Mouse (Mus musculus): ENCODE results near the gene Rasl12. TPM values are rescaled to one million over a fixed set of nuclear protein-coding genes. Genes with fewer than 3 reads are reported as not detected.
A peak's percentile ranks its signal among the peaks of the same experiment; 100 is the strongest.

The Rasl12 gene
- polyA plus RNA-seq, 1 experiment from 2014 or later, result 53.8 TPM

DNA sequence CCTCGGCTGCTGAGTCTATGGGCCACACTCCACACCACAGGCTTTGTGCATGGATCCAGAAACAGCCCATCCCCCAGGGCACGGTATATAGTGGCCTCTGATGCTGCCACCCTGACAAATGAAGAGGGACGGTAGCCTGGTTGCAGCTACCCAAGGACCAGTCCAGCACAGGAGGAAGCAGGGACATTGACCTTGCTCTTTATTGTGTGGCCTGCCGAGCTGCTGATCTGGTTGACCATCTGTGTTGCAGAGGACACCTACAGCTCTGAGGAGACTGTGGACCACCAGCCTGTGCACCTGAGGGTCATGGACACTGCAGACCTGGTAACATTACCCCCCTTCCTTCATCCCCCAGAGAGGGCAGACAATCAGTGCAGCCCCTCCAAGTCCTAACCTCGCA, 9.0 kb downstream of the Rasl12 start:
- Histone ChIP-seq H3K27me3 (ENCODE audit: control insufficient read depth, insufficient read depth, low read depth, low read length) (no peaks in the 10 kb centered on the region), H3K4me1 (replicated peaks; ENCODE audit: control insufficient read depth, insufficient read depth, low read length) (peaks cover 13% of the 10 kb centered on the region), H3K27ac (ENCODE audit: low read length) (no peak overlapping the region), H3K36me3 (ENCODE audit: control insufficient read depth, insufficient read depth, low read length) (peaks cover 4% of the 10 kb centered on the region; the same call in 1 of the 2 replicates), H3K4me3 (ENCODE audit: low read length) (no peak overlapping the region), H3K9me3 (ENCODE audit: control insufficient read depth, low read length) (no peaks in the 10 kb centered on the region), H3K9ac (ENCODE audit: low read length) (no peak overlapping the region), H3K4me2 (ENCODE audit: low read depth, low read length) (no peak overlapping the region)
- no peak for ATAC-seq (ENCODE audit: low read depth)
- 72% methylated on average over 5 of the region's 5 CpGs for WGBS

DNA sequence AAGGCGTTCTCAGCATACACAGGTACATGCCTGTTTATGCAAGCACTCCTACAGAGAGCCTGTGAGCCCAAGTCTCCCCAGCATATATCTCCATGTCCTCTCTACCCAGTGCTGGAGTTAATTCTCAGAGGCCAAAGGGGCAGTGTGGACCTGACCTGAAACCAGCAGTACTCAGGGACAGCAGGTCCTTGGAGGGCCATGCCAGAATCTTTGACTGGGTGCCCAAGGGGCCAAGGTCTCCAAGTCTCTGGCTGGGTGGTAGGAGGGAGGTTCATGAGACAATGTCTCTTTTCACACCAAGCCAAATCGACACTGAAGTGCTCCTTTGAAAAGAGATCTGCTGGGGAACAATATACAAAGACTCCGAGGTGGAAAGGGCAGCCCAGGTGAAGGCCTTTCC, 9.6 kb downstream of the Rasl12 start:
- H3K27me3 ChIP-seq (ENCODE audit: control insufficient read depth, insufficient read depth, low read depth, low read length), result no peaks in the 10 kb centered on the region
- no peak overlapping the region for H3K4me2 ChIP-seq (ENCODE audit: low read depth, low read length)
- H3K27ac ChIP-seq (ENCODE audit: low read length), result no peak overlapping the region
- peaks cover 9% of the 10 kb centered on the region for H3K4me1 ChIP-seq (replicated peaks; ENCODE audit: control insufficient read depth, insufficient read depth, low read length)
- ATAC-seq (ENCODE audit: low read depth), result no peak
- peaks cover 4% of the 10 kb centered on the region; the same call in 1 of the 2 replicates for H3K36me3 ChIP-seq (ENCODE audit: control insufficient read depth, insufficient read depth, low read length)
- H3K9me3 ChIP-seq (ENCODE audit: control insufficient read depth, low read length), result no peaks in the 10 kb centered on the region
- H3K4me3 ChIP-seq (ENCODE audit: low read length), result no peak overlapping the region
- WGBS, result 62% methylated on average over 3 of the region's 3 CpGs
- H3K9ac ChIP-seq (ENCODE audit: low read length), result no peak overlapping the region

DNA sequence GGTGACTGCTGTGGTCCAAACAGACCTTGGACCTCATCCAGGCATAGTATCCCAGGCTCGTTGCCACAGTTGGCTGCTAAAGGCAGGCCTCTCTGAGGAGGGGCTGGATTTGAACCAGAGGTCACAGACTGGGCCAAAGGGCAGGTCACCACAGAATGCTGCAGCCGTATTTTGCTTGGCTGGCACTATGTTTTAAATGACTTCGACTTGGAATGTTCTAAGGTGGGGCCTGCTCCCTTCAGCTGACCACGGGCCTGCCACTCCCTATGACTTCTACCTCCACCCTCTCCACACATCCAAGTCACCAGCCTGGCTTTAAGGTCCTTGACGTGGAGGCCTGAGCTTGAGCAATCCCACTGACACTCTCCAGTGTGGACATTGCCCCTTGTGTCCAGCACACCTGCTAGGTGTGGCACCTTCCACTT, 10.6 kb downstream of the Rasl12 start:
- ATAC-seq (ENCODE audit: low read depth), result no peak
- 42% methylated on average over 5 of the region's 5 CpGs for WGBS

DNA sequence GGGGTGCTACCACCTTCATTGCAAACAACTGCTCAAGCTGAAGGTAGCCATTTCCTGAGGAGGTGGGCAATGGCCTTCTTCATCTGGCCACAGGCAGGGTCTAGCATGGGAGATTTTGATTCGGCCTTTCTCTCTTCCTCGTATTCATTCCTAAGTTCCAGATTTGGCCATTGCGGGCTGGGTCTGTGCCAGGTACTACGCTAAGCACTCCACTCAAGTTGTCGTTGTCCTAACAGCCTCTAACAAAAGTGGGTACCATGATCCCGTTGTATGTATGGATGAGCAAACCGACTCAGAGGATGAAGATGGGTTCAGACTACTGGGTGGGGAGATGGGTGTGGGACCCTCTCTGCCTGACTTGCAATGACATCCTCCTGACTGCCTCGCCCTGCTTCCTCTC, 12.1 kb downstream of the Rasl12 start:
- peaks cover 4% of the 10 kb centered on the region; the same call in 1 of the 2 replicates for H3K36me3 ChIP-seq (ENCODE audit: control insufficient read depth, insufficient read depth, low read length)
- no peak overlapping the region for H3K4me2 ChIP-seq (ENCODE audit: low read depth, low read length)
- H3K27ac ChIP-seq (ENCODE audit: low read length), result no peak overlapping the region
- no peak overlapping the region for H3K4me3 ChIP-seq (ENCODE audit: low read length)
- no peaks in the 10 kb centered on the region; the same call in 1 of the 2 replicates for H3K4me1 ChIP-seq (replicated peaks; ENCODE audit: control insufficient read depth, insufficient read depth, low read length)
- H3K27me3 ChIP-seq (ENCODE audit: control insufficient read depth, insufficient read depth, low read depth, low read length), result no peaks in the 10 kb centered on the region
- no peak overlapping the region for H3K9ac ChIP-seq (ENCODE audit: low read length)
- no peaks in the 10 kb centered on the region for H3K9me3 ChIP-seq (ENCODE audit: control insufficient read depth, low read length)
- 68% methylated on average over 8 of the region's 8 CpGs for WGBS
- no peak for ATAC-seq (ENCODE audit: low read depth)

More for the DNA sequence above, 10.6 kb downstream of the Rasl12 start:
- Histone ChIP-seq H3K27ac (ENCODE audit: low read length) (no peak overlapping the region), H3K36me3 (ENCODE audit: control insufficient read depth, insufficient read depth, low read length) (peaks cover 4% of the 10 kb centered on the region; the same call in 1 of the 2 replicates), H3K4me1 (replicated peaks; ENCODE audit: control insufficient read depth, insufficient read depth, low read length) (peaks cover 9% of the 10 kb centered on the region), H3K9me3 (ENCODE audit: control insufficient read depth, low read length) (no peaks in the 10 kb centered on the region), H3K27me3 (ENCODE audit: control insufficient read depth, insufficient read depth, low read depth, low read length) (no peaks in the 10 kb centered on the region), H3K4me3 (ENCODE audit: low read length) (no peak overlapping the region), H3K9ac (ENCODE audit: low read length) (no peak overlapping the region), H3K4me2 (ENCODE audit: low read depth, low read length) (no peak overlapping the region)

DNA sequence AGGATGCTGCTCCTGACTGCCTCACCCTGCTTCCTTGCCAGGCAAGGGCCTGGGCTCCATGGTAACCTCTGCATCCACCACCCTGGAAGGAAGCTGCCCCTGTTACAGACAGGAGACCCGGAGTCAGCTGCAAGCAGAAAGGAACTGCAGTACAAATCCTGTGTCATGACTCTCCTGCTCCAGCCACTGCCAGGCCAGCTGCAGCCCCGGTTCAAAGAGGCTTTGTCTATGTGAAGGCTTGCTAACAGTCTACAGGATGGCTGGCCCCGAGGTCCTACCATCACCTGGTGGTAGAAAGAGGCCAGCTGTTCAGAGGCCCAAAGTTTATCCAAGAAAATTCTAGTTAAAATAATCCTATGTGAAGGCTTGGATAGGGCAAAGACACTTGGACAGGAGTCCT, 13.0 kb downstream of the Rasl12 start:
- H3K4me2 ChIP-seq (ENCODE audit: low read depth, low read length), result no peak overlapping the region
- H3K9ac ChIP-seq (ENCODE audit: low read length), result no peak overlapping the region
- H3K9me3 ChIP-seq (ENCODE audit: control insufficient read depth, low read length), result no peaks in the 10 kb centered on the region
- WGBS, result 55% methylated on average over 3 of the region's 3 CpGs
- H3K4me3 ChIP-seq (ENCODE audit: low read length), result no peak overlapping the region
- no peaks in the 10 kb centered on the region for H3K27me3 ChIP-seq (ENCODE audit: control insufficient read depth, insufficient read depth, low read depth, low read length)
- H3K4me1 ChIP-seq (replicated peaks; ENCODE audit: control insufficient read depth, insufficient read depth, low read length), result no peaks in the 10 kb centered on the region; the same call in 1 of the 2 replicates
- ATAC-seq (ENCODE audit: low read depth), result no peak
- H3K36me3 ChIP-seq (ENCODE audit: control insufficient read depth, insufficient read depth, low read length), result peaks cover 4% of the 10 kb centered on the region; the same call in 1 of the 2 replicates
- no peak overlapping the region for H3K27ac ChIP-seq (ENCODE audit: low read length)

DNA sequence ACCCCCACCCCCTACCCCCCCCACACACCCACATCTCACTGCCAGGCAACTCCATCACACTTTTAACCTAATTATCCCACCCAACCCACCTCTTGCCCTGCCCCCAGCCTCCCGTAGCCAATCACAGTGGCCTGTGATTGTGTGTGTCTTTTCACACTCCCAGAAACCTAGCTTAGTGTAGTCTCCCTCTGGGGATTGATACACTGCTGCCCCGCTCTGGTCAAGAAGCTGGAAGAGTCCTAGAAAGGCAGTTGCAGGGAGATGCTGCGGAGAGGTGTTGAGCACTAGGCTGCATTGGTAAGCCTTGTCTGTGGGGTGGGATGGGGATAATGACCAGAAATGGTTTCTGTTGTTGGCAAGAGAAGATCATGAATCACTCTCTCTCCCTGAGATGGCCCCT, 19.4 kb downstream of the Rasl12 start:
- Histone ChIP-seq H3K27me3 (ENCODE audit: control insufficient read depth, insufficient read depth, low read depth, low read length) (no peaks in the 10 kb centered on the region), H3K4me2 (ENCODE audit: low read depth, low read length) (no peak overlapping the region), H3K27ac (ENCODE audit: low read length) (no peak overlapping the region), H3K4me1 (replicated peaks; ENCODE audit: control insufficient read depth, insufficient read depth, low read length) (no peaks in the 10 kb centered on the region), H3K4me3 (ENCODE audit: low read length) (no peak overlapping the region), H3K9ac (ENCODE audit: low read length) (no peak overlapping the region), H3K36me3 (ENCODE audit: control insufficient read depth, insufficient read depth, low read length) (no peaks in the 10 kb centered on the region), H3K9me3 (ENCODE audit: control insufficient read depth, low read length) (no peaks in the 10 kb centered on the region)
- WGBS, result 33% methylated on average over 3 of the region's 3 CpGs
- ATAC-seq (ENCODE audit: low read depth), result peak; percentile 47; the same call in 1 of the 2 replicates

DNA sequence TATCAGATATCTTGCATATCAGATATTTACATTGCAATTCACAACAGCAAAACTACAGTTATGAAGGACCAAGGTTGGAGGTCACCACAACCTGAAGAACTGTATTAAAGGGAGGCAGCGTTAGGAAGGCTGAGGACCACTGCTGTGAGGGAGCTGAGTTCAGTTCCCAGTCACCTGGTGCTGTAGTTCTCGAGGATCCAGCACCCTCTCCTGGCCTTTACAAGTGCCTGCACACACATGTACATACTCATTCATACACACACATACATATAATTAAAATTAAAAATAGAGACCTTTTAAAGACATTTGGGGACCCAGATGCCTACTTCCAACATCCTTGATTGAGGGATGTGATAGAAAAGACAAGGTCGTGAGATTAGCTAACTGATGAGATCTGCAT, 21.3 kb downstream of the Rasl12 start:
- 67% methylated on average over 3 of the region's 3 CpGs for WGBS

DNA sequence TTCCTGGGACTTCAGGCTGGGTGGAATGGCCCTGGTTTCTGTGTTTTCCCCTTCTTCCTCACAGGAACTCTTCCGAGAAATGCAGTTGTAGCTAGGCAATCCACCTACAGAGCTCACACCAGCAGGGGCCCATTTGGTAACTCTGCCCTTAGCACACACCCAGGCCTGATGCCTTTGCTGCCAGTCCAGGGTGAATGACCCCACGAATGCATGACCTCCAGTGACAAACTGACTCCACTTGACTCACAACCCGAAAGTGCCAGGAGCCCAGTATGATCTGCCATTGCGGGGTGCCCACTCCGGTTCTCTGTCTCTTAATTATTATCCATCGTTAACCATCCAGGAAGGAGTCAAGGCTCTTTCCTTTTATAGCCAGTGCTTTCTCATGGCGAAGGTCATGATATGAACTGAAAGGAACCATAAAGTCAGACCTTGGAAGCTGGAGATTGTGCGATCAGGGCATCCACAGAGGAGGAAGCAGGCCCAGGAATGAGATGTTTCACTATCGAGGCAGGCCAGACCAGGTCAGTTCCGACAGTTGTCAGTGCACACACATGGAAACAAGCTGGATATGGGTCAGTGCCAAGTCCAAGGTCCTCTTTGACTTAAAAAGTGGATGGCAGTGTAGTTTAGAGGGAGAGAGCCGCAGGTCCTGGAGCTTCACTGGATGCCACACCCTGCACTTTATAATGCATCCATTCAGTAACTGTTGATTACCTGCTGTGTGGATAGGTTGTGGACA, 24.6 kb downstream of the Rasl12 start, which contains the start of gene Slc51b:
Gene Slc51b, minus strand, starts transcription at position 196 of the 742 bp plus-strand sequence.
- H3K4me1 ChIP-seq (replicated peaks; ENCODE audit: control insufficient read depth, insufficient read depth, low read length), result no peaks in the 10 kb centered on the region
- no peak within 1 kb of the TSS for H3K27ac ChIP-seq (ENCODE audit: low read length)
- no peak for ATAC-seq (ENCODE audit: low read depth)
- no peak within 1 kb of the TSS for H3K9ac ChIP-seq (ENCODE audit: low read length)
- no peaks in the 10 kb centered on the region for H3K9me3 ChIP-seq (ENCODE audit: control insufficient read depth, low read length)
- WGBS, result 73% methylated on average over 11 of the region's 11 CpGs
- H3K4me2 ChIP-seq (ENCODE audit: low read depth, low read length), result no peak within 1 kb of the TSS
- H3K36me3 ChIP-seq (ENCODE audit: control insufficient read depth, insufficient read depth, low read length), result no peaks in the 10 kb centered on the region
- H3K27me3 ChIP-seq (ENCODE audit: control insufficient read depth, insufficient read depth, low read depth, low read length), result no peaks in the 10 kb centered on the region
- no peak within 1 kb of the TSS for H3K4me3 ChIP-seq (ENCODE audit: low read length)

More for the DNA sequence above, 21.3 kb downstream of the Rasl12 start:
- H3K4me1 ChIP-seq (replicated peaks; ENCODE audit: control insufficient read depth, insufficient read depth, low read length), result no peaks in the 10 kb centered on the region
- H3K27me3 ChIP-seq (ENCODE audit: control insufficient read depth, insufficient read depth, low read depth, low read length), result no peaks in the 10 kb centered on the region
- no peak overlapping the region for H3K27ac ChIP-seq (ENCODE audit: low read length)
- H3K4me2 ChIP-seq (ENCODE audit: low read depth, low read length), result no peak overlapping the region
- H3K36me3 ChIP-seq (ENCODE audit: control insufficient read depth, insufficient read depth, low read length), result no peaks in the 10 kb centered on the region
- H3K9me3 ChIP-seq (ENCODE audit: control insufficient read depth, low read length), result no peaks in the 10 kb centered on the region
- H3K9ac ChIP-seq (ENCODE audit: low read length), result no peak overlapping the region
- no peak for ATAC-seq (ENCODE audit: low read depth)
- no peak overlapping the region for H3K4me3 ChIP-seq (ENCODE audit: low read length)

DNA sequence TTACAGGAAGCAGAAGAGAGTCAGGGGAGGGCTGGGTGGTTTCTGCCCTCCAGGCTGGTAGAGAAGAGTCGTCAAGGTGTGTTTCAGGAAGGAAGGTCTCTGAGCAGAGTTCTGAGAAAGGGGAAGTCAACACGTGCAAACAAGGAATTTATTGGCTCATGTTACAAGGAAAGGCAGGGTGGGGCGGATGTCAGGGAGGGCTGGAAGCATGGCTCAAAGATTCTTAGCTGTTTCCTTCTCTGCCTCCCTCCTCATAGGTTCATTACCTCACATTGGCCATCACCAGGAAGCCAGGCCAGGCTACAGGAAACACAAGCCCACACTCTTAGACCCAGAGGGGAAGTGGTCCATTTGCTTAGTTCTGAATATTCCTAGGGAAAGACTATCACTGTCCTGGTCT, 26.1 kb downstream of the Rasl12 start:
- no peak overlapping the region for H3K27ac ChIP-seq (ENCODE audit: low read length)
- H3K4me2 ChIP-seq (ENCODE audit: low read depth, low read length), result no peak overlapping the region
- H3K27me3 ChIP-seq (ENCODE audit: control insufficient read depth, insufficient read depth, low read depth, low read length), result no peaks in the 10 kb centered on the region
- no peaks in the 10 kb centered on the region for H3K36me3 ChIP-seq (ENCODE audit: control insufficient read depth, insufficient read depth, low read length)
- H3K9ac ChIP-seq (ENCODE audit: low read length), result no peak overlapping the region
- ATAC-seq (ENCODE audit: low read depth), result no peak
- no peaks in the 10 kb centered on the region for H3K4me1 ChIP-seq (replicated peaks; ENCODE audit: control insufficient read depth, insufficient read depth, low read length)
- H3K4me3 ChIP-seq (ENCODE audit: low read length), result no peak overlapping the region
- WGBS, result 24% methylated on average over 3 of the region's 3 CpGs
- H3K9me3 ChIP-seq (ENCODE audit: control insufficient read depth, low read length), result no peaks in the 10 kb centered on the region
